In genomic region chr2:25545996-25546810, GRCm38 (mm10) we compare ENCODE assay signal across 1 mouse cellular context.
TF ChIP-seq lines count a peak whose summit lies in the region.

No protein-coding gene starts in this region.

TF ChIP-seq in CH12.LX, 34 proteins besides CTCF, POLR2A, EP300 and RAD21 (continued from another document):
- TF ChIP-seq ZKSCAN1 (IDR thresholded peaks at IDR 0.05; ENCODE audit: borderline replicate concordance, low read depth, low read length): no peak
- TF ChIP-seq MAFK (IDR thresholded peaks at IDR 0.05; ENCODE audit: insufficient replicate concordance, low read length): no peak
- TF ChIP-seq MEF2A (IDR thresholded peaks at IDR 0.05; ENCODE audit: borderline replicate concordance, low read depth, low read length): no peak
- TF ChIP-seq E2F4 (IDR thresholded peaks at IDR 0.05; ENCODE audit: insufficient replicate concordance, low read depth, low read length): peak; percentile 11; the same call in 1 of the 2 replicates
- no peak for TF ChIP-seq JUN (IDR thresholded peaks at IDR 0.05; ENCODE audit: insufficient read depth, low read depth, low read length)
- no peak for TF ChIP-seq GABPA (IDR thresholded peaks at IDR 0.05; ENCODE audit: insufficient replicate concordance, low read depth, low read length)
- no peak for TF ChIP-seq ZC3H11A (IDR thresholded peaks at IDR 0.05; ENCODE audit: low read depth, low read length)
- peak; percentile 24; the same call in 1 of the 2 replicates for TF ChIP-seq CHD2 (IDR thresholded peaks at IDR 0.05; ENCODE audit: low read length)
- TF ChIP-seq BHLHE40 (IDR thresholded peaks at IDR 0.05; ENCODE audit: low read depth, low read length): no peak
- 0 out of 2 replicates have a peak, but pooled peaks have one; percentile 72 for TF ChIP-seq UBTF (IDR thresholded peaks at IDR 0.05; ENCODE audit: low read depth, low read length)
- TF ChIP-seq NRF1 (IDR thresholded peaks at IDR 0.05; ENCODE audit: low read depth, low read length): no peak
- TF ChIP-seq IRF4 (IDR thresholded peaks at IDR 0.05; ENCODE audit: low read depth, low read length): peak; percentile 45; the same call in 1 of the 2 replicates
- peak; percentile 21; the same call in 1 of the 2 replicates for TF ChIP-seq TCF12 (IDR thresholded peaks at IDR 0.05; ENCODE audit: low read depth, low read length)
- TF ChIP-seq USF2 (conservative IDR thresholded peaks at IDR 0.05; ENCODE audit: low read depth, low read length): no peak
- TF ChIP-seq RCOR1 (conservative IDR thresholded peaks at IDR 0.05; ENCODE audit: low read depth, low read length): no peak
- TF ChIP-seq SIN3A (IDR thresholded peaks at IDR 0.05; ENCODE audit: low read length): no peak; the same call in 1 of the 2 replicates
- peak; percentile 64 for TF ChIP-seq CHD1 (IDR thresholded peaks at IDR 0.05; ENCODE audit: low read depth, low read length)
- no peak for TF ChIP-seq NELFE (IDR thresholded peaks at IDR 0.05; ENCODE audit: low read depth, low read length)
- TF ChIP-seq KAT2A (IDR thresholded peaks at IDR 0.05; ENCODE audit: insufficient replicate concordance, low read length): no peak
- peak; percentile 32; the same call in 1 of the 2 replicates for TF ChIP-seq MAX (IDR thresholded peaks at IDR 0.05; ENCODE audit: low read length)
- TF ChIP-seq ZMIZ1 (IDR thresholded peaks at IDR 0.05; ENCODE audit: low read depth, low read length): no peak
- TF ChIP-seq USF1 (IDR thresholded peaks at IDR 0.05; ENCODE audit: low read depth, low read length): no peak
- no peak for TF ChIP-seq MYC (IDR thresholded peaks at IDR 0.05; ENCODE audit: low read depth, low read length)
- TF ChIP-seq HCFC1 (IDR thresholded peaks at IDR 0.05; ENCODE audit: low read depth, low read length): no peak
- no peak for TF ChIP-seq PAX5 (IDR thresholded peaks at IDR 0.05; ENCODE audit: low read length)
- TF ChIP-seq SMC3 (IDR thresholded peaks at IDR 0.05; ENCODE audit: low read depth, low read length): no peak; the same call in 1 of the 2 replicates
- no peak for TF ChIP-seq TBP (conservative IDR thresholded peaks at IDR 0.05; ENCODE audit: low read depth, low read length)
